Mouse (Mus musculus) cerebellum, adult (tissue): Measurements from ENCODE around the gene Tasp1.
"Not testable (repeated sequence)": the region's sequence is repeated elsewhere in the genome, so short reads cannot be mapped to it uniquely, and the experiment has no call there.

ENCODE experiments used
- ATAC-seq: cut with Nextera tagmentation; 2 replicates; pipeline ENCODE4 v1.9.2; 2017; ENCODE audit warnings: mild to moderate bottlenecking, moderate library complexity, mixed read lengths; ENCODE audit not compliant: insufficient number of reproducible peaks, low FRiP score, low TSS enrichment

Gene Tasp1

DNA sequence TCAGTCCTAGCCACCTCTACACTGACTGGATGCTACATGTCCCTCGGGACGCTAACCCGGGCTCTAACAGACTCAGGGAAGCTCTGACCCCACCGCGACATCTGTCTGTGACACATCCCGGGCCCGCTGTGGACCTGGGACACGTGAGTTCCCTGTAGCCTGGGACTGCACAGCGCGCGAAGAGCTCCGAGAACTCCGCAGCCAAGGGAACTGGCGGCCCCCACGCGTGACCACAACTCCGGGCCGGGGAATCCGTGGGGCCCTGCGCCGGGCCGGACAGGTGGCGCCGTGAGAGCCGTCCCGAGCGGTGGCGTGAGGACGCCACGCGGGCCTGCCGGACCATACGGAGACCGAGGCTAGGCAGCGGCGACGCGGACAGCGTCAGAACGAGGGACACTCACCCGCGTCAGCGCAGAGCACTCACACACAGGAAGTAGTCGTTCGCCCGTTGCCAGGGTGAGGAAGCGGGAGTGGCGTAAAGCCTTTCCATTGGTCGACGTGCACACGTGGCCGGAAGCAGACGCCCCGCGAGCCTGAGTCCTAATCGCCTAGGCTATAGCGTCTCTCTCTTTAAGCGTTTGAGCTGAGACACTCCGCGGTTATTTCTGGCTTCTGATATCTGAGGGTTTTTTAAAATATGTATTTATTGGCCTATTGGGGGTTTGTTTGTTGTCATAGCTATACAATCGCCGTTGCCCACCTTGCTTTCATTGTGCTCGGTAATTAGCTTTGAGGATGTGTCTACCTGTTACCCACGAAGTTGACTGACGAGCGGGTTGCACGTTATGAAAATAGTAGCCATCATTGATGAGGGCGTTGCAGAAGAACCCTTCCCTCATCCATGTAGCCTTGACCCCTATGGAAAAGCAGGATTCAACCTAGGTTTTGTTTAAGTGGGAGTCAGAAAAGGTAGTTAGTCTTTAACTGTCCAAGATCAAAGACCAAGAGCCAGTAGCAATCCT lies at the start of gene Tasp1:
Gene Tasp1 (minus strand): TSS at position 453 of the 962 bp plus-strand sequence.
- ATAC-seq, result peak; percentile 100

DNA sequence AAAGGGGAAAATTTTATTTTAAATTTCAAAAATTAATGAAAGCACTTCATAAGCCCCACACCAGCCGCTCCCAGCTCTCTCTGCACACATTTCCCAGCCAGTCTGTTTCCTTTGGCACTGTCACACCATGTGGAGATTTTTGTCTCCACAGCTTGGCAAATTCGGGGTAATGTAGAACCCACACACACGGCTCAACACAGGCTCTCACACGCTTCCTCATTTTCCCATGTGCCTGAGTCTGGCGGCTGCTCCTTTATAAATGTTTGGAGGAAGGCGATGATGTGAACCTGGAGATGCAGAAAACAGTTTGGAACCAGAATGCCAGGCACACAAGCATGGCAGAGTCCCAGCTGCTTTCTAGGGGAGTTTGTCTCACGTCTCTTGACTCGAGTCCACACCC lies 47.2 kb upstream of the Tasp1 start:
- no peak for ATAC-seq

DNA sequence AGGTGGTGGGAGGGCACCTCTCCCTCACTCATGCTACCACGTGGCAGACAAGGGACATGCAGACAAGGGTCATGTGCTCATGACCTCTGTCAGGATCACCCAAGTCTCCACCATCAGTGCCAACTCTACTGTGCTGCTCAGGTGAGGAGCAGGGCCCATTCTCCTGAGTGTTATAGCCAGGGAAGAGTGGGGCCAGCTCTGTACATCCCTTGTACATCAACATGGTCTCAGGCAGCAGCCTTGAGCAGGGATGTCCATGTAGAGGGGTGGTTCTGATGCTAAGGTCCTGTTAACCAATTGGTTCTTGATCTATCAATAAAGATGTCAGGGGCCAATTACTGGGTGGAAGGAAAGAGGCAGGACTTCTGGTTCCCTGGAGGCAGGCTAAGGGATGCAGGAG lies 42.3 kb upstream of the Tasp1 start:
- ATAC-seq, result no peak

DNA sequence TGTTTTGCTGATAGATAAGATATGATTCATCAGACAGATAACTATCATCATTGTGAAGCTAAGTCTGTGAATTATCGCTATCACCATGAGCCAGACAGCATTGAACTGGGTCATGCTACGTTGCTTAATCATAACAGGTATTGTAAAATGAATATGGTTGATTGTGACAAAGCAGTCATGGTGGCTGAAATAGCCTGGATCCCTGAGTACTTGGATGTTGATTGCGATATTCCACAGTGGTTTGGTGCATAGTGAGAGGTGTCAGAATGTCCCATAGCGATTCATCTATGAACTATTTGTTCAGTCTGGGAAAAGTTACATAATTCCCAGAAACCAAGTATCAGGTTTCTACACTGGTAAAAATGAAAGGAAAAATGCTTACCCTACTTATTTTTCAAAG lies 41.0 kb upstream of the Tasp1 start:
- ATAC-seq, result no peak

DNA sequence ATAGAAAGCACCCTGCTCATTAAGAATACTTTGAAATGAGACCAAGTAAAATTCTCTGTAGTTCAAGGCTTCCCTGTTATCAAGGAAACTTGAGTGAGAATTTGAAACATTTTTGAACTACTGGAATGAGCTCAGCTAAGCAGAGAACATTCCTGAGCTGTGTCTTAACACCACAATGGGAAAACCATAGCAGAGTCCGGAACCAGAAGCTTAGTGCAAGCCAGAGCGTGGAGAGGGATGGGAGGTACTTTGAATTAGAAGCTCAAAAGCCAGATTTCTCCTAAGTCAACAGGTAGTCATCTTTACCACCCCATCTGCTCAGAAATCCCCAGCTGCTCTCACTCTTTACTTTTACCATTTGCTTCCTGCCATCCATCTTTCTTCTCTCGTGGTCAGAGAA lies 38.3 kb upstream of the Tasp1 start:
- ATAC-seq, result no peak

DNA sequence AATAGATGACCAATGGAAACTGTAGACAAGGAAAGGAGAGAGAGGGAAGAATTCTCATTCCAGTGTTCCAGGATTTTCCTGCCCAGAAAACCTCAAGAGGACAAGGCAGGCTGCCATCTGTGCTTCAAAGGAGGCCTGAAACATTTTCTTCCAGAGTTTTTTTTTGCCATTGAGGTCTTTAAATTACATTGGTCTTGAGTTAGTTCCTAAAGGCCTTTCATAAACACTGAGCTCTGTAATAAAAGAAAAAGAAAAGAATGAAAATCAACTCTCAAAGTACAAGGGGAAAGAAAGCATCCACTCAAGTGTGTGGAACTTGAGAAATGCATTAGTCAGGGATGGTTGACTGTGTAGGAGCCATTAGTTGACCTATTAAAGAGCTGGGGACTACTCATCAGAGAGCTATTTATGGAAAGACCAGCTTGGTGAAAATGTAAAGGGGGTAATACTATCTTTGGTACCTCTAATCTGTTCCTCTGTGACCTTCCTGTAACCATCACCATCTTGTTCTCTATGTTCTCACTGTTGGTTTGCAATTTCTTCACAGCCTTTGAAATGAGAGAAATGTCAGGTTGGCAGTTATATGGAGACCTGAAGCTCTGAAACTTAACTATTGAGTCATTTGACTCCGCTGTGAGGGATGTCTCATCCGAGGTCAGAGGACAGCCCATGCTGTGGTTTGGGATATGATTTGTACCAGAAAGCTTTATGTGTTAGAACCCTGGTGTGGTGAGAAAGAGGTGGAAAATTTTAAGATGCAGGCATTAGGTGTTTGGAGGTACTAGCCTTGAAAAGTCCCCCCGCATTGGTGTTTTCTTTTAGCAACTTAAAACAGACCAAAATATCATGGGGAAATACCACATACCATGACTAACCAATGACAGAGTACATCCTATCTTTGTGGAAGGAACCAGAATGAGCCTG lies 34.2 kb upstream of the Tasp1 start:
- no peak for ATAC-seq

DNA sequence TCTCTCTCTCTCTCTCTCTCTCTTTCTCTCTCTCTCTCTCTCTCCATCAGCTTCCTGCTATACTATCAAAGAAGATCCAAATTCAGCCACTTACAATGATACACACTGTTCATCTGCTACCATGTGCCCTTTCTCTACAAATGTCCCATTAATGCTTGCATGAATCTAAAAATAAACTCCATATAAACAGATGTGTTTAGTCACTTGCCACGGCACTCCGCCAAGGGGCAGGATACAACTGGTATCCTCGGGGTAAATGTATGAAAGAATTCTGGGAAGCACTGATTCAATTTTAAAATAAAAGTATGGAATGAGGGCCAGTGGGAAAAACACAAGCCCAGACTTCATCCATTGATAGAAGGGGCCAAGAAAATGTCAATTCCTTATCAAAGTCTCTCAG lies 33.4 kb upstream of the Tasp1 start:
- ATAC-seq, result no peak

DNA sequence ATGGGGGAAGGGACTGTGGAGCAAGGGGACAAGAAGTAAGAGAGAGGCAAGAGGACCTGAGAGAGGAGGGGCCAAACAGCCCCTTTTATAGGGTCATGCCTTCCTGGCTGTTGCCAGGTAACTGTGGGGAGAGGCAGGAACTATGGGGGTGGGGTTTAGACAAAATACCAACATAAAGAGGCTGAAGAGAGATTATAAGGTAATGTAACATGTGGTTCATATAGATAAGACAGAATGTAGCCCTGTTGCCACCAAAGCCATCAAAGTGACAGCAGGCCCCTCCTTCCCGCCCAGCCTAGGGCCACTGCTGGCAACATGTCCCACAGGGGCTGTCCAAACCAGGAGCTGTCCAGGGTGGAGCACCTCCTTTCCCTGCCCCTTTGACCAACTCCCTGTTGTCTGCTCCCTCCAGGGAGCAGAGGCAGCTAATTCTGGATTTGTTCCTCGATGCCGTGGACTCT lies 30.6 kb upstream of the Tasp1 start:
- no peak for ATAC-seq

DNA sequence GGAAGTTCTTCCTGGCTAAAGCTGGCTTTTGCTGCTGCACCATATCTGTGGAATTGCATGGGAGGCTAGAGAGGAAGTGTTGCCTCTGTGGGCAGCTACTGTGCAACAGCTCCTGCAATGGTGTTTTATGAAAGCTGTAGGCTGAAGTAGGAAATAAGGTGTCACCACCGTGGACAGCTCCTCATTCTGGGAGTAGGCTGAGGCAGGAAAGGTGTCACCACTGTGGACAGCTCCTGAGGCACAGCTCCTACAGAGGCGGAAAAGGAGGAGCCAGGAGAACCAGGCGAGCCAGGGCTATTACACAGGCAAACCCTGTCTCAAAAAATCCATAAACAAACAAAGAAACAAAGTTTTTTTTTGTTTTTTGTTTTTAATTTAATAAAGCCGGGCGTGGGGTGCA lies 29.4 kb upstream of the Tasp1 start:
- ATAC-seq, result no peak

DNA sequence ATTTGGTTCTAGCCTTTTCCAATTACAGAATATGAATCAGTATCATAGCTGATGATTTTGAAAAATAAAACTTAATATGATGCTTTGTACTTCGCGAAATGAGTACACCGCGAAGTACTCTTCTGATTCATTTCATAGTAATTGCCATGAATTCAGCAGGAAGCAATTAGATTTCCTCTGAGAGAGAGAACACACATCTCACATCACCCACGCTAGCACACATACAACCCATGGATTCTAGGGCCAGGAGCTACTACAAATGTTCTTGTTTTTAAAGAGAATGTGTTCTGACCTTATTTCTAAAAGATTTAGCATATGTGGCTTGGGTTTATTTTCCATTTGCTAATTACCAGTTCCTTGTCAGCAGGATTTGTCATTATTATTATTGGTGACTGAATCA lies 26.8 kb upstream of the Tasp1 start:
- no peak for ATAC-seq

DNA sequence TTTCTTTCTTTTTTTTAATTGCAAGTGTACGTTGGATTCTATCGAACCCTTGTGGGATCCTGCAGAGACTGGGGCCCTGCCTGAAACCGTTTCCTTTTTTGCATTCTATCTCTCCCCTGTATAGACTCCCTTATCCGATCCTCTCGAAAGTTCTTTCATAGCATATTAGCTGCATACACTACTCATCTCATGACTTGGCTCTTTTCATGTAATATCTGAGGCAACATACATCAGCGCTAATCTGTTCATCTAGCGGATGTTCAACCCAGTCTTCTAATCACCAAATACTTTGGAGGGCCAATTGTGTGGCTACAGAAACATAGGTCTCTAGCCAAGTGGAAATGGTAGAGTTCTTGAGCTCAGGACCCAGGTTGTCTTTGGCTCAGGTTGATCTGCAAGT lies 17.6 kb upstream of the Tasp1 start:
- ATAC-seq, result no peak

DNA sequence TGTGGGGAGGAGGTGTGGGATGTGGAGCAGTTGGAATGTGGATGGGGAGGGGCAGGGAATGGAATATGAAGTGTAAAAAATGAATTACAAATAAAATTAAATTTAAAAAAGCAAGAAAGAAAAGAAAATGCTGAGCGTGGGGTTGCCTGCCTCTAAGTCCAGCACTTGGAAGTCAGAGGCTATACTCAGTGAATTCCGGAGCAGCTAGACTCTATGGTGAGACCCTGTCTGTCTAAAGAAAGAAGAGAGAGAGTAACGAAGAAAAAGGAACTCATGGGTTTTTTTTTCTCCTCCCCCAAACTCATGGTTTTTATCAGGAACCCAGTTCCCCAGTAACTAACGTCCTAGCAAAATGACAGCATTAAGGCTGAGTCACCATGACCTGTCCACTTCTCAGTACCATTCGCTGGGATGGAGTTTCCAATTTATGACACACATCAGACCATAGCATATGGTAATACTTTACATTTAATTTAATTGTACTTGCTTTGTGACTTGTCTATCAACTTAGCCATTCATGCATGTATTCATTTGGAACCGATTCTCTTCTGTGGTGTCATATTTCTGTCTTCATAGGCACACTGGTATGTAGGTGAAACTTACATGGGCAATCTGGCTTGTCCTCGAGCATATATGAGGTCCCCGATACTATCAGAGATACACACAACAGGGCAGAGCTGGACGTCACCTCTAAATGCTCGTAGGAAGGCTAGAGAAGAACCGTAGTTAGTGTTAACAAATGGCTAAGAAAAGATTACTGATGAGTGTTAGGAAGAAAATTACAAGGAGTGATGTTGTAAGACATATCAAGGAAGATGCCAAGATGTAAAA lies 14.4 kb upstream of the Tasp1 start:
- ATAC-seq, result no peak

DNA sequence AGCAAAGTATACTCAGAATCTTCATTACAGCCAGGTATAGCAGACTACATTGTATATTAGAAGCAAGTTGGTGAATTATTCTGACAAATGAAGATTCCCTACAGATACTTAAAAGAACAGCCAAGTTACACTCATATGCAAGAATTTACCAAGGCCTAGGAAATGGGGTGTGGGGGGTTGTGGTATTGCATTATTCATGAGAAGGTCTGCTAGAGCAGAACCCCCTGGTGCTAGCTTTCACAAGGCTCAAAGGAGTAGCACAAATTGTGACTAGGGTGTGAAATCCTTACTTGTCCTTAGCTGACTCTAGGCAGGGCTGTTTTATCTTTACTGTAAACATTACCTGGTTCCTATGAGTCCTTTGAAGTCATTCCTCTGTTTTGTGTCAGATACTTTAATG lies 12.7 kb upstream of the Tasp1 start:
- not testable (repeated sequence) for ATAC-seq

DNA sequence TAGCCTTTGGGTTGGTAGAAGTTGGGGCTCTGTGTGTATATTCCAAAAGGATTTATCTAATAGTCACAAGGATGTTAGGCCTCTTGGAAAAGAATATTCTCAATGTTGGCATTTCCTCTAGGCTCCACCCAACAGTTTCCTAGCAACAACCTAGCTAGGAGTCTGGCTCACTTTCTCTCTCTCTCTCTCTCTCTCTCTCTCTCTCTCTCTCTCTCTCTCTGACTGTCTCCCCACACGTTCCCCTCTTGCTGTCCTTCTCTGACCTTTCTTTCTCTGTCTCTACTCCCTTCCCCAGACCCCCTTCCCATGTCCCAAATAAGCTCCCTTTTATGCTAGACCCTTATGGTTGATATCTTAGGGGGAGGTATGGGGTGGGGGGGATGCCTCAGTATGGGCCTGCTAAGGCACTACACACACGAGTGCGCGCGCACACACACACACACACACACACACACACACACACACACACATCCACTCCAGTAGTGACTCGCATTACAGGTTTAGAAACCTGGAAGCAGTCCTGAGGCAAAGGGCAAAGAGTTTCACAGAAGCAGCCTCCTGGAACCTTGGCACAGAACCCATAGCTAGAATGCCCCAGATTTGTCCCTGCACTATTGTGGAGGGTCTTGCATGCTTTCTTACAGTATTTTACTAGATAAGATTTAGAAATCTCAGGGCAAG lies 12.1 kb upstream of the Tasp1 start:
- ATAC-seq, result no peak

DNA sequence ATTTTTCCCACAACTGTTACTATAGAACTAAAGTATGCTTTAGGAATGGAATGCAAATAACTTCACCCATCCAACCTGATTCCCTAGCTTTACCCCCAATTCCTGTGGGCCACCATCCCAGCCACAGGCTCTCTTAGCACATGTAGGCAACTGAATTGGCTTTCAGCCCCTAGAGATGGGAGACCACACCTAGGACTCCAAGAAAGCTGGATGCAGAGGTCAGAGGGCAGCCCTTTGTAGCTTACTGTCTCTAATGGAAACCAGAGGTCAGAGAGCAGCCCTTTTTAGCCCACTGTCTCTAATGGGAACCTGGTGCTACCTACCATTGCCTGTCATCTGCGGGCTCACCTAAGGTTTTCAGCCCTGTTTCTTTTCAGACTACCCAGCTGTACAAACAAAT lies 10.9 kb upstream of the Tasp1 start:
- no peak for ATAC-seq

DNA sequence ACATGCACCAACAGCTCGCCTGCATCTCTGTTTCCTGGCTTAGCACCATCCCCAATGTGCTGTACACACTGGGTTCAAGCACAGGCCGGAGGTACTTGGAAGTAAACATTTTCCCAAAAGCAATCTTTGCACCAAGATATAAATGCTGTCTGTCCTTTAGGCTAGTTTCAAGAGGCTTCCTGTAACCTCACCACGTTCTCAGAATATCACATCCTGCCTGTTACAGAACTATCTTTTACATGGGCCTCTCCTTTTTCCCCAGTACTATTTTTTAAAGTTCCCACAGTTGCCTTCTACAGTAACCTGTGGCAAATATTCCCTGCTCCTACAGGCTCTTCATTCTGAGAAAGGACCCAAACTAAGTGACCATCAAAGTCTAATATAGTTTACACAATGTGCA lies 8.5 kb upstream of the Tasp1 start:
- ATAC-seq, result no peak

DNA sequence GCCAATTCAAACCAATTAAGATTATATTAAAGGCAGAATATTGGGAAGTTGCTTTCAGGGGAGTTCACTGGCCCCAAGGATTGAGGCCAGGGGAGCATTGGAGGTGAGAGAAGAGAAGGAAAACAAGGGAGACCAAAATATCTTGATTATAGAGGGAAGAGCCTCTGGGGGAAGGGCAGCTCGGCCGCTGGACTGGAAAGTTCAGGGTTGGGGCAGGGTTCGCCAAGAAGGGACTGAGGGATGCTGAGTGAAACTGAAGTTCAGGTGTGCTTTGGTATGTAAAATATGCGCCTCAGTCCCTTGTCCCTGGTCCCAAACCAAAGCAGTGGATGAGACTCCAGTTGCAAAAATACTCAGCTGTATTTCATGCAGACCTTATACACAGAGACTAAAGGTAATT lies 911 bp upstream of the Tasp1 start:
- ATAC-seq, result no peak

DNA sequence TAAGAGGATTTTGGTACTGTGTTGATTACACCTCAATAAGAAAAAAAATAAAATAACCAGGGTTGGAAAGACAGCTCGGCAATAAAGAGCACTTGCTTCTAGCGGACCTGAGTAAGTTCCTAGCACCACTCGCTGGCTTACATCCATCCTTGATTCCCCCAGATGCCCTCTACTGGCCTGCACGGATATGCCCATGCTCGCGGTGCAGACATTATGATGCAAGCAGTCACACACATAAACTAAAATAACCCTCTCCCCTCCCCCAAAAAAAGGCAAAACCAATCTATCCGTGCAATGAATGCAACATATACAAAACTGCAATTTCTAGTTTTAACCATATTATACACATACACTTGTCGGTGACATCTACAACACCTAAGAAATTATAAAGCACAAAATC lies 929 bp downstream of the Tasp1 start:
- no peak for ATAC-seq

DNA sequence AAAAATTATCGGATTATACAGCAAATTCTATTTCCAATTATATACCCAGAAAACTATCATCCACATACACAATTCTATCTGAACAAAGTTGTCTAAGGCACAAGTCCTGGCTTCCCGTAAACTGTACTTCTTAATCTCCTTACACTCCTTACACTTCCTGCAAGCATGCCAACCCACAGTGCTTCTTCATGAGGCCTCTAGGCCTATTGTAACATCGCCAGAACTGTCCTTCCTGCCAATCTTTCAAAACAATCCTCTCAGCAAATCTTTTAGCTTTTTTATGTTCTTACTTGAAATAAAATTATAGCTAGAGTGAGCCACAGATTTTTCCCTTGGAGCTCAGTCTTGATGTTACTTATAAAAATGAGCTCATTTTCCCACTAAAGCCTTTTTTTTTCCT lies 5.1 kb downstream of the Tasp1 start:
- no peak for ATAC-seq
